Comparison of ENCODE assay signal across 12 mouse cellular contexts in genomic region chr11:76262611-76263351, GRCm38 (mm10). TPM values are rescaled to one million over a fixed set of nuclear protein-coding genes. Genes with fewer than 3 reads are reported as not detected.
DNase-seq lines count a peak whose midpoint lies in the region; ATAC-seq lines count a peak whose summit lies in the region.
"Had no signal": no experiment of that assay in that cellular context is flagged by ENCODE, and none has a peak within 500 bp of the region (broad histone marks: within the 10 kb centered on the region; RNA-seq: fewer than 3 reads in every experiment).

No protein-coding gene starts in this region.

- no peaks in the 10 kb centered on the region for H3K9me3 ChIP-seq in heart, embryonic 11.5 days (replicated peaks; ENCODE audit: control insufficient read depth, low read length)
- H3K9me3 ChIP-seq in embryonic facial prominence, embryonic 11.5 days (replicated peaks; ENCODE audit: control insufficient read depth, low read length) = no peaks in the 10 kb centered on the region
- H3K9me3 ChIP-seq in hindbrain, embryonic 16.5 days (ENCODE audit: control insufficient read depth, low read length) = no peaks in the 10 kb centered on the region
- H3K9me3 ChIP-seq in neural tube, embryonic 14.5 days (ENCODE audit: control insufficient read depth, low read length) = no peaks in the 10 kb centered on the region

- DNase-seq in heart, postnatal 25 days (ENCODE audit: low spot score) = no peak
- no peak for DNase-seq in embryonic facial prominence, embryonic 11.5 days (ENCODE audit: low spot score)
- no peak for DNase-seq in adipocyte (ENCODE audit: low spot score)
- no peak for DNase-seq in lung, postnatal 25 days (ENCODE audit: low spot score)
- DNase-seq in gastrocnemius, postnatal 4 days (ENCODE audit: low spot score in 2 of 2) = no peak
- DNase-seq: adrenal gland, postnatal 25 days; kidney, postnatal 10 days; right cerebral cortex, postnatal 4 days had no signal

- H3K4me1 ChIP-seq in heart, embryonic 11.5 days (ENCODE audit: control insufficient read depth, insufficient read depth, low read length) = peaks cover 8% of the 10 kb centered on the region
- peaks cover 12% of the 10 kb centered on the region for H3K4me1 ChIP-seq in embryonic facial prominence, embryonic 11.5 days (ENCODE audit: control insufficient read depth, insufficient read depth, low read length)
- peaks cover 19% of the 10 kb centered on the region for H3K4me1 ChIP-seq in hindbrain, embryonic 16.5 days (ENCODE audit: control insufficient read depth, insufficient read depth, low read depth, low read length)
- H3K4me1 ChIP-seq in neural tube, embryonic 14.5 days (ENCODE audit: control insufficient read depth, insufficient read depth, low read length) = peaks cover 34% of the 10 kb centered on the region

- H3K27ac ChIP-seq in heart, embryonic 11.5 days (ENCODE audit: low read depth, low read length) = no peak overlapping the region
- no peak overlapping the region; the same call in 1 of the 2 replicates for H3K27ac ChIP-seq in embryonic facial prominence, embryonic 11.5 days (replicated peaks; ENCODE audit: low read depth, low read length)
- no peak overlapping the region for H3K27ac ChIP-seq in hindbrain, embryonic 16.5 days (ENCODE audit: low read depth, low read length)
- 0 out of 2 replicates have a peak overlapping the region, but pooled peaks have one; percentile 16 for H3K27ac ChIP-seq in neural tube, embryonic 14.5 days (ENCODE audit: low read depth, low read length)

- no peak overlapping the region for H3K9ac ChIP-seq in heart, embryonic 11.5 days (ENCODE audit: low read depth, low read length)
- peak overlapping the region; percentile 18; the same call in 1 of the 2 replicates for H3K9ac ChIP-seq in embryonic facial prominence, embryonic 11.5 days (replicated peaks; ENCODE audit: low read length)
- peak overlapping the region; percentile 5; the same call in 1 of the 2 replicates for H3K9ac ChIP-seq in hindbrain, embryonic 16.5 days (ENCODE audit: low read depth, low read length)
- 0 out of 2 replicates have a peak overlapping the region, but pooled peaks have one; percentile 18 for H3K9ac ChIP-seq in neural tube, embryonic 14.5 days (replicated peaks; ENCODE audit: low read depth, low read length)

- H3K36me3 ChIP-seq in heart, embryonic 11.5 days (ENCODE audit: control insufficient read depth, insufficient read depth, low read length) = no peaks in the 10 kb centered on the region; the same call in 1 of the 2 replicates
- no peaks in the 10 kb centered on the region for H3K36me3 ChIP-seq in embryonic facial prominence, embryonic 11.5 days (replicated peaks; ENCODE audit: control insufficient read depth, insufficient read depth, low read depth, low read length)
- H3K36me3 ChIP-seq in hindbrain, embryonic 16.5 days (ENCODE audit: control insufficient read depth, insufficient read depth, low read length) = no peaks in the 10 kb centered on the region
- H3K36me3 ChIP-seq in neural tube, embryonic 14.5 days (ENCODE audit: control insufficient read depth, insufficient read depth, low read length) = peaks cover 4% of the 10 kb centered on the region; the same call in 1 of the 2 replicates

- 16% methylated on average over 19 of the region's 19 CpGs for WGBS in heart, embryonic 11.5 days (ENCODE audit: insufficient replicate concordance)
- WGBS in embryonic facial prominence, embryonic 11.5 days = 10% methylated on average over 19 of the region's 19 CpGs
- whole genome bisulfite sequencing in hindbrain, embryonic 16.5 days = 3% methylated on average over 19 of the region's 19 CpGs
- 5% methylated on average over 19 of the region's 19 CpGs for WGBS in neural tube, embryonic 14.5 days

- no peak overlapping the region for H3K4me3 ChIP-seq in heart, embryonic 11.5 days (ENCODE audit: low read depth, low read length)
- no peak overlapping the region for H3K4me3 ChIP-seq in embryonic facial prominence, embryonic 11.5 days (ENCODE audit: low read depth, low read length)
- H3K4me3 ChIP-seq in hindbrain, embryonic 16.5 days (ENCODE audit: low read length) = no peak overlapping the region
- H3K4me3 ChIP-seq in neural tube, embryonic 14.5 days (ENCODE audit: low read depth, low read length) = no peak overlapping the region

- intact Hi-C loops in heart, postnatal 25 days (cut with DNase I) = loop anchor here (5.0 kb wide), 1 partner anchor 60 kb away; no protein-coding TSS in a partner anchor

- H3K27me3 ChIP-seq in heart, embryonic 11.5 days (ENCODE audit: control insufficient read depth, insufficient read depth, low read length) = no peaks in the 10 kb centered on the region
- no peaks in the 10 kb centered on the region for H3K27me3 ChIP-seq in embryonic facial prominence, embryonic 11.5 days (ENCODE audit: control insufficient read depth, insufficient read depth, low read length)
- no peaks in the 10 kb centered on the region for H3K27me3 ChIP-seq in hindbrain, embryonic 16.5 days (replicated peaks; ENCODE audit: control insufficient read depth, insufficient read depth, low read length)
- no peaks in the 10 kb centered on the region for H3K27me3 ChIP-seq in neural tube, embryonic 14.5 days (ENCODE audit: control insufficient read depth, insufficient read depth, low read length)

- peak overlapping the region; percentile 14; the same call in 1 of the 2 replicates for H3K4me2 ChIP-seq in heart, embryonic 11.5 days
- no peak overlapping the region for H3K4me2 ChIP-seq in embryonic facial prominence, embryonic 11.5 days (ENCODE audit: low read depth, low read length)
- peak overlapping the region; percentile 6 for H3K4me2 ChIP-seq in hindbrain, embryonic 16.5 days (ENCODE audit: low read length)
- H3K4me2 ChIP-seq in neural tube, embryonic 14.5 days (ENCODE audit: low read depth, low read length) = peak overlapping the region; percentile 15; the same call in 1 of the 2 replicates
- H3K4me2 ChIP-seq: liver, embryonic 11.5 days had no signal

- no peak for ATAC-seq in heart, embryonic 11.5 days (replicated peaks; ENCODE audit: insufficient number of reproducible peaks, low FRiP score, low TSS enrichment)
- ATAC-seq in embryonic facial prominence, embryonic 11.5 days (replicated peaks; ENCODE audit: insufficient number of reproducible peaks, low FRiP score, low TSS enrichment, low read depth) = no peak; the same call in 1 of the 2 replicates
- ATAC-seq in hindbrain, embryonic 16.5 days = no peak
- peak; percentile 39; the same call in 1 of the 2 replicates for ATAC-seq in neural tube, embryonic 14.5 days (ENCODE audit: low read depth)

RNA-seq across cellular contexts. Expression of gene Glod4, which starts 19.3 kb away (rescaled TPM):
- polyA plus RNA-seq in heart, embryonic 11.5 days (2014; fragmentation: Nextera tagmentation; extraction: Ambion mirVana) = 128 TPM in 2 replicates
- 10 to 100 TPM; 34.8 to 41.1 TPM for total RNA-seq in heart, postnatal 25 days (2021)
- 152 and 158 TPM in 2 replicates for polyA plus RNA-seq in embryonic facial prominence, embryonic 11.5 days (2014; fragmentation: Nextera tagmentation; extraction: Ambion mirVana)
- polyA plus RNA-seq in hindbrain, embryonic 16.5 days (2015; fragmentation: Nextera tagmentation; extraction: Ambion mirVana) = 118 and 125 TPM in 2 replicates
- 119 and 126 TPM in 2 replicates for polyA plus RNA-seq in neural tube, embryonic 14.5 days (2014; fragmentation: Nextera tagmentation; extraction: Ambion mirVana)
- 10 to 100 TPM; 51.7 to 55.4 TPM for total RNA-seq in gastrocnemius, postnatal 4 days (2021)

RNA-seq across cellular contexts. Expression of gene Mrm3, which starts 19.3 kb away (rescaled TPM):
- 21.1 and 21.6 TPM in 2 replicates for polyA plus RNA-seq in heart, embryonic 11.5 days (2014; fragmentation: Nextera tagmentation; extraction: Ambion mirVana)
- 10 to 100 TPM; 23.1 to 25.0 TPM for total RNA-seq in heart, postnatal 25 days (2021)
- 22.4 and 25.1 TPM in 2 replicates for polyA plus RNA-seq in embryonic facial prominence, embryonic 11.5 days (2014; fragmentation: Nextera tagmentation; extraction: Ambion mirVana)
- 25.7 and 26.1 TPM in 2 replicates for polyA plus RNA-seq in hindbrain, embryonic 16.5 days (2015; fragmentation: Nextera tagmentation; extraction: Ambion mirVana)
- polyA plus RNA-seq in neural tube, embryonic 14.5 days (2014; fragmentation: Nextera tagmentation; extraction: Ambion mirVana) = 23.8 and 25.4 TPM in 2 replicates
- total RNA-seq in gastrocnemius, postnatal 4 days (2021) = 10 to 100 TPM; 12.9 to 14.8 TPM

RNA-seq across cellular contexts. Expression of gene Gemin4, which starts 45.3 kb away (rescaled TPM):
- polyA plus RNA-seq in heart, embryonic 11.5 days (2014; fragmentation: Nextera tagmentation; extraction: Ambion mirVana) = 25.8 and 34.8 TPM in 2 replicates
- total RNA-seq in heart, postnatal 25 days (2021) = 1 to 10 TPM; 1.4 to 3.2 TPM
- polyA plus RNA-seq in embryonic facial prominence, embryonic 11.5 days (2014; fragmentation: Nextera tagmentation; extraction: Ambion mirVana) = 54.7 and 55.6 TPM in 2 replicates
- 12.0 and 15.1 TPM in 2 replicates for polyA plus RNA-seq in hindbrain, embryonic 16.5 days (2015; fragmentation: Nextera tagmentation; extraction: Ambion mirVana)
- 13.8 and 16.6 TPM in 2 replicates for polyA plus RNA-seq in neural tube, embryonic 14.5 days (2014; fragmentation: Nextera tagmentation; extraction: Ambion mirVana)
- total RNA-seq in gastrocnemius, postnatal 4 days (2021) = 1 to 10 TPM; 3.5 to 5.2 TPM

RNA-seq across cellular contexts. Expression of gene Dbil5, which starts 45.4 kb away (rescaled TPM):
- 0.99 and 1.3 TPM in 2 replicates for polyA plus RNA-seq in heart, embryonic 11.5 days (2014; fragmentation: Nextera tagmentation; extraction: Ambion mirVana)
- not detected for total RNA-seq in heart, postnatal 25 days (2021)
- polyA plus RNA-seq in embryonic facial prominence, embryonic 11.5 days (2014; fragmentation: Nextera tagmentation; extraction: Ambion mirVana) = 0.39 and 1.2 TPM in 2 replicates
- 0.69 and 0.78 TPM in 2 replicates for polyA plus RNA-seq in hindbrain, embryonic 16.5 days (2015; fragmentation: Nextera tagmentation; extraction: Ambion mirVana)
- polyA plus RNA-seq in neural tube, embryonic 14.5 days (2014; fragmentation: Nextera tagmentation; extraction: Ambion mirVana) = not detected in 2 replicates
- total RNA-seq in gastrocnemius, postnatal 4 days (2021) = not detected
